Mouse (Mus musculus) T-cell, adult 66 days (primary cell): ENCODE measurements around the gene Prnd. TPM values are rescaled to one million over a fixed set of nuclear protein-coding genes. Genes with fewer than 3 reads are reported as not detected.

Source experiments
- total RNA-seq, 2 experiments: library from RNA; stranded (reverse); gene quantifications; 3 replicates in 1 of 2; 4 replicates in 1 of 2; pipeline ENCODE4 v1.2.4; 2023

Gene Prnd
- not detected for total RNA-seq

GRCm38 (mm10) chr2:131950598-131951095 lies at the start of gene Prnd:
Prnd (plus strand) TSS chr2:131950861.

GRCm38 (mm10) chr2:131909683-131910572 lies 40.7 kb upstream of the Prnd start, which contains the start of the genes Prnp and Prn:
Prnp (plus strand) TSS chr2:131909928.
Prn (plus strand) TSS chr2:131909957.

Other genes with a start within 250 kb of the Prnd start
- not detected for gene Erv3, start 91.1 kb upstream of the Prnd start, total RNA-seq
- 1 to 10 TPM; 2.7 to 3.7 TPM for gene Prnp, start 40.9 kb upstream of the Prnd start, total RNA-seq
- gene Prn, start 40.9 kb upstream of the Prnd start, total RNA-seq: not detected
- gene Rassf2, start 79.4 kb downstream of the Prnd start, total RNA-seq: 100 to 1,000 TPM; 203 to 219 TPM
- gene Slc23a2, start 194.2 kb downstream of the Prnd start, total RNA-seq: 10 to 100 TPM; 32.8 to 44.2 TPM